Mouse (Mus musculus) erythroblast, adult 5-6 weeks (primary cell): ENCODE results near the gene Stk38. TPM values are rescaled to one million over a fixed set of nuclear protein-coding genes. Genes with fewer than 3 reads are reported as not detected.
A peak's percentile ranks its signal among the peaks of the same experiment; 100 is the strongest.
"Not testable (repeated sequence)": the region's sequence is repeated elsewhere in the genome, so short reads cannot be mapped to it uniquely, and the experiment has no call there.

Source experiments
- ATAC-seq: replicated peaks from 2 replicates; pipeline ENCODE4 v1.8.0; 2016; ENCODE audit warnings: moderate number of reproducible peaks, mild to moderate bottlenecking, moderate TSS enrichment, inconsistent platforms; ENCODE audit not compliant: poor library complexity, low FRiP score, severe bottlenecking
- total RNA-seq, 2 experiments: library from RNA; stranded (forward) in 1 of 2; stranded (reverse) in 1 of 2; fragments of 150-400 nt in 1 of 2; fragments of 200-764, 138-1000 nt in 1 of 2; gene quantifications; 2 replicates each; pipeline versions ENCODE4 v1.2.3 to v1.2.4; 2015 to 2017; ENCODE audit warnings: low replicate concordance in 2 of 2

Stk38 gene
- total RNA-seq, 2 experiments from 2014 or later: 47.2 to 93.6 TPM

DNA sequence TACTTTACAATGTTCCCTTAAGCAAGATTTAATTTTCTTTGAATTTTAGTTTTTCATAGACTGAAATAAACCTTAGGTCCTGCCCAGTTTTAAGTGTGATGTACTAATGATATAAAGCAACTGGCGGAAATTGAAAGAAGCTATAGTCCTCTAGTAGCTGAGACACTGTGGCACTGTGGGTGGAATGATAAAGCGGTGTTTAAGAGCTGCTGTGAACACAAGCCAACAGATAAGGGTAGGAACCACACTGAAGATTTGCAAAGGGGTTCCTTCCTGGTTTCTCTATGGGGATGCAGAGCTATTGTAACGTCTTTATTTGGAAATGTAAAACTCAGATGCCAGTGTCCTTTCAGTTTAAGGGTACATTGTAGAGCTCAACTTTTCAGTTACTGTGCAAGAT, 33.8 kb upstream of the Stk38 start:
- ATAC-seq: not testable (repeated sequence)

DNA sequence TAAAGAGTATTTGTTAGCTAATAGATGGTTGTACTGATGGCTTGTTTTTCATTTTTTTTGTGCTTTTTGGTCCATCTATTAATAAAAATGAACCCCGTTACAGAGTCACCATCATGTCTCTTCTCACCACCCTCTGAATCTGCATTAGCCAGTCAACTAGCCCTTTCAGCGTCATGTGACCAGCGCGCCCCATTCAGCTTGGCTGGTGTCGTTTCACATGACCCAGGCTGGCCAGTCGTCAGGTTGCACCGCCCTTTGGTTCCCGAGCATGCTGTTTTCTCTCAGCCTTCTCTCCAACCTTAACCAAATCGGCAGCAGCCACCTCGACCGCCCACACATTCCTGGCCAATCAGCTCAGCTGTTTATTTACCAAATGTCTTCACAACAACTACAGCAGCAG, 31.6 kb upstream of the Stk38 start:
- ATAC-seq: peak; percentile 66

DNA sequence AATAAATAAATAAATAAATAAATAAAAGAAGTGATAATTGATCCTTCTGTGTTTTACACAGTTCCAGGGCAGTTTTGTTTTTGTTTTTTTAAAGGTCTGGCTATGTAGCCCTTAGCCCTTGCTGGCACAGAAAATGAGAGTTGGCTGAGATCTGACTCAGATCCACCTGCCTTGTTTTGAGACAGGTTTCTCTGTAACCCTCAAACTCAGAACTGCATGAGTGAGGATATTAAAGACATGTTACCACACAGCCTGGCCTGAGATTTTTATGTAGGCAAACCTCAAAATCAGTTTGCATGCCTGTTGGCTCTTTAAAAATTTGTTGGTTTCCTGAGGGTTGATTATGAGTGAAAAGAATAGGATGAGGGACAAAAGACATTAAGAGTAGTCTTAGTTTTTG, 27.7 kb upstream of the Stk38 start:
- no peak for ATAC-seq

DNA sequence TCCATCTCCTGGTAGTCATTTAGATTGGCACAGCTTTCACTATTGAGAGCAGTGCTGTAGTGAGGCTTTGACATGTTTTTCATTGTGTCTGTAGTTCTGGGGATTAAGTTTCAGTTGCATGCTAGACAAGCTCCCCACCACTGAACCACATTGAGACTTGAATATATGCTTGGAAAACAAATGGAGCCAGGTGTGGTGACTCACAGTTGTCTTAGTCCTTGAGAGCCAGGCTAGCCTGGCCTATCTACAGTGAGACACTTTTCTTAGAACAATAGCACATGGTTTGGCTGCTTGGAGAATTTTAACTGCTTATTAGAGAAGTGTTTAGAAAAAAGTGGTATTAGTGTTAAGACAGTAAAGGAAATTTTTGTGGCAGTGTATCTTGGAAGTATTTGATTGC, 26.5 kb upstream of the Stk38 start:
- ATAC-seq: no peak

DNA sequence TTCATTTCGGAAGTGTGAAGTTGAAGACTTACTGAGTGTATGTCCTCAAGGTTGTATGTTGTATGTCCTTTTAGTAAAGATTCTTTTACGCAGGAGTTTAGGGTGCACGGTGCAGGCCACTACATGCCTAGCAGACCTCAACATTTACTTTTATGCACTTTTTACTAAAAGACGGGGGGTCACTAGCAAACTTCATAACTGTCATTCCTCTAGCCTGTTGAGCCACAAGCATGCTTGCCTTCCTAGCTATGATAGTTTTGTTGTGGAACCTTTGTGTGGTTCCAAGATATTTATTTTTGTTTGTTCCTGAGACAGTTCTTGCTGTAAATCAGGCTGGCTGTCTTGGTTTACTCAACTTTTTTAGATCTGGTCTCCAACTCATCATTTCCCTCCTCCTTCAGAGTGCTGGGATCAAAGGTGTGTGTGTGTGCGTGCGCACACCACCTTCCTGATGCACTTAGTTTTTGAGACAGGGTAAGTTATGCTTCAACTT, 25.8 kb upstream of the Stk38 start:
- ATAC-seq: no peak

DNA sequence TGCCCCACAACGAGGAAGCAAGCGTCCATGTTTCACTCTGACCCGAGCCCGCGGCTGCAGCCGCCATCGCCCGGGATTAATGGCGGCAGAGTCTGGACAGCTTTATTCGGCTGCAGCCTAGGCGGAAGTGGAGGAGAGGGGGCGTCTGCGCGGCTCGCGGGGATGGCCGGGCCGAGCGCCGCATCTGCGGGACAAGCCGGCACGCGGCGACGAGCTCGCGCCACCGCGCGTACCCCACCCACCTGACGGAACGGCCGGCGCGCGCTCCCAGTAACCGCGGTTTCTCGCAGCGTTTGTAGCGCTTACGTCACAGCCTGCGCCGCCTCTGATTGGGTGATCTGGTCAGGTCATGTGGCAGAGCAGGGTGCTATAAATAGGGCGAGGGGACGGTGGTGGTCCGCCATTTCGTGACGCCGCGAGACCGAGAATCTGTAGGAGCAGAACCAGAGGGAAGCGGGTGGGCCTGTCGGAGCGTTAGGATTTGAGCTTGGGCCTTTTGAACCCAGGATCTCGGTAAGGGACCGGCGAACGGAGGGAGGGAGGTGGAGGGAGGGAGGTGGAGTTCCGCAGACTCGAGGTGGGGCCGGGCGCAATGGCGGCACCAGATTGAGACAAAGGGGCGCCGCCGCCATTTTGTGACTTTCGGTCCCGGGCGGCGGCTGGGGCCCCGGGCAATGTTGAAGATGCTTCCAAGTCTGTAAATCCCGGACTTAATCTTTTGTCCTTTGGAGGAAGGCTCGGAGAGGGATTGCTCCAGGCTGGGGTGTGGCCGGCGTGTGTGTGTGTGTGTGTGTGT, 24.7 kb upstream of the Stk38 start, which contains the start of gene Srsf3:
Gene Srsf3, plus strand, starts transcription at position 355 of the 796 bp plus-strand sequence.
- ATAC-seq: peak; percentile 92

DNA sequence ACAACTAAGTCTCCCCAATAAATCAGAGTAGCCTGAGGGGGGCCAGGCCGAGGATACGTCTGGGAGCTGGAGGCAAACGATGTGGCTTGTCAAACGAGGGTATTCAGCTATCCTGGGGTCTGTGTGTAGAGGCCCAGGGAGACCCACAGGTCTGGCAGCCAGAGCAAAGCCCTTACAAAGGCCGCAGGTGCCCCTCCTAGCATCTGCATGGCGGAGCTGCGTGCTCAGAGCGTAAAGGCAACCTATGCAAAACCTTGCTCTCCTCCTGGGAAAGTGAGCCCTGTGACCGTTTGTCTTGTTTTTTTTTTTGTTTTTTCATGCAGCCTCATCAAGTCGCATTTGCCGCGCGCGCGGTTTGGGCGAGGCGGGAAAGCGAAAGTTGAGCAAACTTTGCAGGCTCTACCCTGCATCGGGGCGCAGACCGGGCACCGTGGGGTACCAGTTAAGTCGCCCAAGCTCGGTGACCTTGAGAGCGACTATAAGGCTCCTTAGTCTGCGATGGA, 24.0 kb upstream of the Stk38 start:
- ATAC-seq: peak; percentile 39

DNA sequence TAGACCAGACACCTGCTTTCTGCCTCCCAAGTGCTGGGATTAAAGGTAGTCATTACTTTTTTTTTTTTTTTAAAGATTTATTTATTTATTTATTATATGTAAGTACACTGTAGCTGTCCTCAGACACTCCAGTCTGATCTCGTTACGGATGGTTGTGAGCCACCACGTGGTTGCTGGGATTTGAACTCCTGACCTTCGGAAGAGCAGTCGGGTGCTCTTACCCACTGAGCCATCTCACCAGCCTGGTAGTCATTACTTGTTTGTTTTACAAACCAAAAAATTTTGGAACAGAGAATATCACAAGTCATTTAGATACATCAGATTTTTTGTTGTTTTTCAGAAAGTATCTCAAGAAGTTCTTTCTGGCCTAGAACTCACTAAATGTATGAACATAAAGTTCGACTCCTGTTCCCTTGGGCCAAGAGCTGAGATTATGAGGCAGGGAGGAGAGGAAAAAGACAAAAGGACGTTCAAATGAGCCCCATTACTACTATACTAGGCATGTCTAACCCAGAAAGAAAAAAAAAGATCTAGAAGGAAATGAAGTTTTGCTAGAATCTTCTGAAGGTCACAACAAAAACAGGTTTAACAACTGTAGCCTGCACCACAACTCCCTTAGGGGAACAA, 23.4 kb upstream of the Stk38 start:
- ATAC-seq: not testable (repeated sequence)

DNA sequence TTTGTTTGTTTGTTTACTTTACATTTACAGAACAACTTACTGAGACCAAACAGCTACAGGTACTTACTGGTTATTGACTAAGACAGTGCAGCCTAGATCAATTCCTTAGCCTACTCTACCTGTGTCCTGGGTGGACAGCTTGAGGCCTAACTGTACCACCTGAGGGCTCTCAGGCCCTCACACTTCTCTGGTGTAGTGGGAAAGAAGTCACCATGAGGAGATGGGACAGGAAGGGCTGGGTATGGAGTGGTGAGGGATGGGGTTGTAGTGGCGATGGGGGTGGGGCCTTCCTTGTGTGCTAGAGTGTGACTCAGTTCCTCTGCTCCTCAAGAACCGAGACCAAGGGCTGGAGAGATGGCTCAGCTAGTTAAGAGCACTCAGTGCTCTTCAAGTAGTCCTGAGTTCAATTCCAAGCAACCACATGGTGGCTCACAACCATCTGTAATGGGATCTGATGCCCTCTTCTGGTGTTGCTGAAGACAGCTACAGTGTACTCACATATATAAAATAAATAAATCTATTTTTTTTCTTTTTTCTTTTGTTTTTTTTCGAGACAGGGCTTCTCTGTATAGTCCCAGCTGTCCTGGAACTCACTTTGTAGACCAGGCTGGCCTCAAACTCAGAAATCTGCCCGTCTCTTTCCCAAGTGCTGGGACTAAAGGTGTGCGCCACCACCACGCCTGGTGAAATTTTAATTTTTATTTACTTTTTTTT, 22.7 kb upstream of the Stk38 start:
- no peak for ATAC-seq

DNA sequence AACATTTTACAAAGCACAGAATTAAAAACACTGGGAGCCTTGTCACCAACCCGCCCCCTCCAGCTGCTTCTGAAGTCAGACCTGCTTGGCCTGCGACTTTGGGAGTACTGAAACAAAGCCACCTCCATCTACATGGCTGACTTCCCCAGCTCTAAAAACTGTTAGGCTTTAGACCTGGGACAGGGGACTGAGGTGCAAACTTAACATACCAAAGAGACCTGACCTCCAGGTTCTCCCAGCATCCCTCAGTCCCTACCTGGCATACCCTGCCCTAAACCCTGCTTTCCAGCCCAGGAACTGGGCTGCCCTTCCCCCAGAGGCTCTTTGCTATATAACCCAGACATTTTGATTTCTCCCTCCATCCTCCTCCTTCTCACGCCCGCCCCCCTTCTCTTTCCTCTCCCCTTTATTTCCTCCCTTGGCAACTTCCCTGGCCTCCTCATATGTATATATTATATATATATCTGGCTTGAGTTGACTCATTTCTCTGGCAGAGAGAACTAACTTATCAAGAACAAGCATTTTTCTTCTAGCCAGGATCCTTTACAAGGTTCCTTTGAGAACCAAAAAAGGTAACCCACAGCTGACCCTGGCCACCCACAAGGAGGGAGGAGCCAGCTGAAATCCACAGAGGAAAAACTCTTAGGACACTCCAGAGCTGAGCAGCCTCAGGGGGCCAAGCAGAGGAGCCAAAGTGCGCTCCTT, 19.0 kb upstream of the Stk38 start:
- no peak for ATAC-seq

DNA sequence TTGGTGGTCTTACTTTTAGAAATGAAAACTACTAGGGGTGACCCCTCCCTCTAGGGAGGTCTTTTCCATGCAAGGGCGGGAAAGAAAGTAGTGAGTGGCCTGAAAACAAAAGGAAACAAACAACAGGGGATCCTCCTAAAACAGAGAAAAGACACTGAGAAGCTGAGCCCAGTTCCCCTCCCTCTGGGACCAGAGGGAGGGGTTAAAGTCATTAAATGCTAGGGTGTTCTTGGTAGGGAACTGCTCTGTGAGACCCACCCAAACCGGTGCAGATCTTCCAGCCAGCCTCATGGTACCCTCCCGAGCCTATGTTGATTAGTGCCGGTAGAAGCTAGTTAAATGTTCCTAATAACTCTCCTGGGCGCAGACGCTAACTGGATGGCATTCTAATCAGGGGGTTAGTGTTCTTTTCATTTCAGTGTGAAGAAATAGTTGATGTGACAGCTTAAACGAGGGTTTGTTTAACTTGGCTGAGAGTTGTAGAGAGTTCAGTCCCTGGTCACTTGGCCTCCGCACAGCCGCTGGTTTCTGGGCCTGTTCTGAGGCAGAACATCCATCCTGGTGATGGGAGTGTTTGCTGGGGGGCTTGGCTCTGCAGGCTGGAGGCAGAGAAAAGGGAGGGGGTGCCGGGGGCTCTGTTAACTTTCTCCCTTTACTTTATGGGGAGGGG, 17.2 kb upstream of the Stk38 start:
- no peak for ATAC-seq

DNA sequence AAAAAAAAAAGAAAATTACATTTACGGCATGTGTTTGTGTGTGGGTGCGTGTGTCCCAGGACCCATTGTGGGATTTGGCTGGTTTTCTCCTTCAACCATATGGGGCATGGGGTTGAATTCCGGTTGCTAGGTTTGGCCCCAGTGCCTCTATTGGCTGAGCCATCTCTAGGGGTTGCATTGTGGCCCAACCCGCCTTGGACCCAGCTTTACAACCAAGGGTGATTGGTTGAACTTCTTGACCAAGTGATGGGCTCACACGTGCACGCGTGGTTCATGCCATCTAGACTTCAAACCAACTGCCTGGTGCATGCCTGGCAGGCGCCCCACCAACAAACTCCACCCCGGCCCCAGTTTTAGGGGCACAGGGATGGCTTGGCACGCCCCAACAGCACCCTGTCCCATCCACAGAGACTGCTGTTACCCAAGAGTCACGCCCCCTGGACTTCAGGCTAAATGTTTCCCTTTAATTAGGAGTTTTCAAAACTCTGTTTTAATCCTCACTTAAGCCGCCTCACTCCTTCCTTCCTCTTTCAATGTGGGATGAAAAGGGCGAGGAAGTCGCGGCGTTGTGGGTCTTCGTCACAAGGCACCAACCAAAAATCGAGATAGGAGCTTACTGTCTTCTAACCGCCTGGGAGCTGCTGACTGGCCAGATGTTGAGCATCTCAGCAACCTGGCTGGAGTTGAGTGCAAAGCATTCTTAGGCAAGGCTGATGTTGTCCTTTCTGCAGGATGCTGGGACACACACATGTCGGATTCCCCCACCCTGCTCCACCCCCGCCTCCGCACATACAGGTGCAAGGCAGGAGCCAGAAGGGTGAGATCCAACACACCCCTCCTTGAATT, 16.5 kb upstream of the Stk38 start:
- no peak for ATAC-seq

DNA sequence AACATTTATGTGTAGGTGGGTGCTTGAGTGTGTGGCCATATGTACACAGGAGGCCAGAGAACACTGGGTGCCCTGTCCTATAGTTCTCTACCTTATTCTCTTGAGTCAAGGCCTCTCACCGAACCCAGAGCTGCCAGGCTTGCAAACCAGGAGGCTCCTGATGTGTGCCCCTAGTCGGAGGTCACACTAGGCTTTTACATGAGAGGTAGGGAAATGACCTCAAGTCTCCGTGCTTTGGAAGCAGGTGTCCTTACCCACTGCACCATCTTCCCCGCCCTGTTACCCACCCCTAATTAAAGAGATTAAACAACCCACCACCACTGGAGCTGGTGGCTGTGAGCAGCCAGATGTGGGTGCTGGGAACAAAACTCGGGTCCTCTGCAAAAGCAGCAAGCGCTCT, 15.6 kb upstream of the Stk38 start:
- no peak for ATAC-seq

DNA sequence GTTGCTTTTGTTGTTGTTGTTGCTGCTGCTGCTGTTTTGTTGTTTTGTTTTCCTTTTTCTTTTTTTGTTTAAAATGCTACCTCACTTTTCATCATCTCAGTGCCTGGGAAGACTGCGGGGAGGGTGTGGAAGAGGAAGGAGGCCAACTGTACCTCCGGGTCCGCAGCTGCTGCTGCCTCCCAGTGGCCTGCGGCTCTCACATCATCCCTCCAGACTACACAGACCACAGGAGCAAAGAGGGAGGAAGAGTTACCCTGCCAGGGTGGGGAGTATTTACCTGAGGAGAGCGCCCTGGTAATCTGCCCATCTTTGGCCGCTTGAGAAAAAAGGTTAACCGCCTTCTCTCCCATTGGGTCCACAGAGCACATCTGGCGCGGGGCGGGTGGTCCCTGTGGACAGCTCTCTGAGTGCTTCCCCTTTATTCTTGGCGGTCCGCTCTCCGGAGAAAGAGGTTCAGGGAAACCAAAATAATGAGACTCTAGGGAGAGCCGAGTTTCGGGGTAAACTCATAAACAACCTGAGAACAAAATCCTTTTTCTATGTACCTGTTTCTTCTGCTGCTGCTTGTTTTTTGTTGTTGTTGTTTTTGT, 14.5 kb upstream of the Stk38 start:
- ATAC-seq: peak; percentile 55

DNA sequence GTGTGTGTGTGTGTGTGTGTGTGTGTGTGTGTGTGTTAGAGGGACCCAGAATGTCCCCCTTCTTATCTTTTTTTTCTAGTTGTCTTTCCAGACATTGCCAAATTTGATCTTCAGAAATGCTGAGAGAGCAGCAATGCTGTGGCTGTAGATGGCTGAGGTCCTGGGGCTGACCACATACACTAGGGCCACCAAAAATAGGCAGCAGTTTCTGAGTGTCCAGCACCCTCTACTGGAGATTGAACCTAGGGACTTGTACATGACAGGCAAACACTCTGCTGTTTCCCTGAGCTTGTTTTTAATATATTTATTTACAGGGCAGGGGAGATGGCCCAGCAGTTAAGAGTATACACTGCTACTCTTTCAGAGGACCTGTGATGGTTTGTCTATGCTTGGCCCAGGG, 12.6 kb upstream of the Stk38 start:
- ATAC-seq: no peak

DNA sequence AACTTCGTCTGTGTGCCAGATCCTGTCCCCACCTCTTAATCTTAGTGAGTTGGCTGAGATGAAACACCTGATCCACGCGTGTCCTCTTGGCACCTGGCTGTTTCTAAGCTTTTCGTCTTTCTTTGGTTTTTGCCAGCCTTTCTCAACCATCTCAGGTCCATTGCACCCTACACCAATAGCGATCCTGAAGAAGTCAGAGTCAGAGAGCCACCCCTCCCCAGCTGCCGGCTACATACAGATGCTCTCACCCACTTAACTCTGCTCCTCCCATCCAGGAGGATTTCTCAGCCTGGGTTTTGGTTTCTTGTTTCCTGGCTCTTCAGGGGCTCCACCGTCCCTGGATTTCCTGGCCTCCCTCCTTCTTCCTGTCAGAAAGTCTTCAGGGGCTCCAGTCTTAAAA, 11.6 kb upstream of the Stk38 start:
- no peak for ATAC-seq

DNA sequence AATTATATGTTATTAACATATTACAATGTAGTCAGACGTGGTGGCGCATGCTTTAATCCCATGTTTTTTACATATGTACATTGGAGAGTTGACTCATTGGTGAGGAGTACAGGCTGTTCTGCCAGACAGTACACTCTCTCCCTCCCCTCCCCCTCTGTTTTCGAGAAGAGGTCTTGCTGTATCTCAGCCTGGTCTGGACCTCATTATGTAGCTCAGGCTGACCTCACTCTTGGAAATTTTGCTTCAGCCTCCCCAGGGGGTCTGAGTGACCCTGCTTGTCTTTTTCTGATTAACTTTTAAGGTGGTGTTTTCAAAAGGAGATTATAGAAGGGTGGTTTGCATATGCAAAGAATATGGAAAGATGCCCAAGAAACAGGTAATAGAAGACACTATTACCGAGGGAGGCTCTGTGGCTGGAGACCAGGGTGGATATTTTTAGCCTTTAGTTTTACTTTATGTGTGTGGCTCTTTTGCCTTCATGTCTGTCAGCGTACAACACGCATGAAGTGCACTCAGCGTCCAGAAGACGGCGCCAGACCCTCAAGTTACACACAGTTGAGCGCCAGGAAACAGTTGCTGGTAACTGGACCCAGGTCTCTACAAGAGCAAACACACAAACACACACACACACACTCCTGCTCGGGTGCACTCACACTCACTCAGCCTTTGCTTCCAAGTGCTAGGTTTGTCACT, 10.6 kb upstream of the Stk38 start:
- 0 out of 2 replicates have a peak, but pooled peaks have one; percentile 33 for ATAC-seq

DNA sequence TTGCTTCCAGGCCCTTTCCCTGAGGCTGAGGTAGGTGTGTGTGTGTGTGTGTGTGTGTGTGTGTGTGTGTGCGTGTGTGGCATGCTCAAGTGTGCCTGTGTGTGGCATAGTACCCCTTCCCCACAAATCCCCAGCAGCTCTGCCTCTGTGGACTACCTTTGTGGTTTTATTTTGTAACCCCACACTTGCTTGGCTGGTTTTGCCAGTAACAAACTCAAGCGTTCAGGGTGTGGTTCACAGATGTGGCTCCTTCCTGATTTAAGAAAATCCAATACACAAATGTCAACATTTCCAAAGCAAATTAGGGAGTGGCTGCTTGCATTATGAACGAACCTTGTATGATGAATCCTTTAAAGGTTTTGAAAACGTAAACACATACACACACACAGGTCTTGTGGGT, 8.9 kb upstream of the Stk38 start:
- ATAC-seq: no peak
